Mouse (Mus musculus): Measurements from ENCODE around the gene Ldhal6b. TPM values are rescaled to one million over a fixed set of nuclear protein-coding genes. Genes with fewer than 3 reads are reported as not detected.

Gene Ldhal6b
- total and polyA plus RNA-seq, 2 experiments from 2014 or later: 0.84 TPM; not detected in 1

GRCm38 (mm10) chr17:5412301-5412700 lies 6.3 kb downstream of the Ldhal6b start:
- Histone ChIP-seq H3K4me2 (ENCODE audit: low read depth, low read length) (no peak overlapping the region), H3K4me1 (ENCODE audit: insufficient read depth, low read length) (no peaks in the 10 kb centered on the region), H3K4me3 (ENCODE audit: low read length) (no peak overlapping the region), H3K9me3 (ENCODE audit: low read length) (no peaks in the 10 kb centered on the region), H3K27ac (no peak overlapping the region), H3K9ac (replicated peaks; ENCODE audit: low read length) (no peak overlapping the region), H3K36me3 (ENCODE audit: insufficient read depth, low read length) (0 out of 2 replicates have a peak, but pooled peaks cover 5% of the 10 kb centered on the region), H3K27me3 (ENCODE audit: insufficient read depth, low read length) (no peaks in the 10 kb centered on the region)
- no peak for ATAC-seq
- WGBS: 93% methylated on average over 8 of the region's 8 CpGs
- TF ChIP-seq CTCF (IDR thresholded peaks at IDR 0.05; ENCODE audit: low read depth): no peak
- no peak for DNase-seq (ENCODE audit: low spot score)

- no peaks in the 10 kb centered on the region for H3K9me3 ChIP-seq (ENCODE audit: low read length)
- no peaks in the 10 kb centered on the region for H3K4me1 ChIP-seq (ENCODE audit: insufficient read depth, low read length)
- H3K36me3 ChIP-seq (ENCODE audit: insufficient read depth, low read length): 0 out of 2 replicates have a peak, but pooled peaks cover 5% of the 10 kb centered on the region
- no peak overlapping the region for H3K4me3 ChIP-seq (ENCODE audit: low read length)
- no peaks in the 10 kb centered on the region for H3K27me3 ChIP-seq (ENCODE audit: insufficient read depth, low read length)
- no peak overlapping the region for H3K9ac ChIP-seq (replicated peaks; ENCODE audit: low read length)
- no peak for TF ChIP-seq CTCF (IDR thresholded peaks at IDR 0.05; ENCODE audit: low read depth)
- DNase-seq (ENCODE audit: low spot score) (no peak), ATAC-seq (no peak)
- no peak overlapping the region for H3K27ac ChIP-seq
- WGBS: 93% methylated on average over 17 of the region's 17 CpGs
- no peak overlapping the region for H3K4me2 ChIP-seq (ENCODE audit: low read depth, low read length)
These were observed 7.4 kb downstream of the Ldhal6b start for GRCm38 (mm10) chr17:5411205-5411604.

- Histone ChIP-seq H3K27ac (no peak overlapping the region), H3K9ac (replicated peaks; ENCODE audit: low read length) (no peak overlapping the region), H3K4me2 (ENCODE audit: low read depth, low read length) (no peak overlapping the region), H3K9me3 (ENCODE audit: low read length) (no peaks in the 10 kb centered on the region), H3K4me1 (ENCODE audit: insufficient read depth, low read length) (no peaks in the 10 kb centered on the region), H3K36me3 (ENCODE audit: insufficient read depth, low read length) (0 out of 2 replicates have a peak, but pooled peaks cover 5% of the 10 kb centered on the region), H3K4me3 (ENCODE audit: low read length) (no peak overlapping the region), H3K27me3 (ENCODE audit: insufficient read depth, low read length) (peaks cover 3% of the 10 kb centered on the region; the same call in 1 of the 2 replicates)
- no peak for DNase-seq (ENCODE audit: low spot score)
- WGBS: 90% methylated on average over 4 of the region's 4 CpGs
- no peak for TF ChIP-seq CTCF (IDR thresholded peaks at IDR 0.05; ENCODE audit: low read depth)
- ATAC-seq: no peak
These were observed 8.2 kb downstream of the Ldhal6b start for GRCm38 (mm10) chr17:5410336-5410735.

- Histone ChIP-seq H3K4me2 (ENCODE audit: low read depth, low read length) (no peak overlapping the region), H3K4me3 (ENCODE audit: low read length) (no peak overlapping the region), H3K27ac (no peak overlapping the region), H3K9ac (replicated peaks; ENCODE audit: low read length) (no peak overlapping the region), H3K4me1 (ENCODE audit: insufficient read depth, low read length) (no peaks in the 10 kb centered on the region), H3K9me3 (ENCODE audit: low read length) (no peaks in the 10 kb centered on the region), H3K27me3 (ENCODE audit: insufficient read depth, low read length) (peaks cover 6% of the 10 kb centered on the region; the same call in 1 of the 2 replicates), H3K36me3 (ENCODE audit: insufficient read depth, low read length) (0 out of 2 replicates have a peak, but pooled peaks cover 5% of the 10 kb centered on the region)
- WGBS: 68% methylated on average over 6 of the region's 6 CpGs
- ATAC-seq (no peak), DNase-seq (ENCODE audit: low spot score) (no peak)
- no peak for TF ChIP-seq CTCF (IDR thresholded peaks at IDR 0.05; ENCODE audit: low read depth)
These were observed 11.5 kb downstream of the Ldhal6b start for GRCm38 (mm10) chr17:5407030-5407429.

- 44% methylated on average over 10 of the region's 10 CpGs for WGBS
- Histone ChIP-seq H3K27me3 (ENCODE audit: insufficient read depth, low read length) (peaks cover 6% of the 10 kb centered on the region; the same call in 1 of the 2 replicates), H3K27ac (no peak overlapping the region), H3K4me3 (ENCODE audit: low read length) (no peak overlapping the region), H3K4me1 (ENCODE audit: insufficient read depth, low read length) (no peaks in the 10 kb centered on the region), H3K9ac (replicated peaks; ENCODE audit: low read length) (no peak overlapping the region), H3K9me3 (ENCODE audit: low read length) (no peaks in the 10 kb centered on the region), H3K4me2 (ENCODE audit: low read depth, low read length) (no peak overlapping the region), H3K36me3 (ENCODE audit: insufficient read depth, low read length) (0 out of 2 replicates have a peak, but pooled peaks cover 5% of the 10 kb centered on the region)
- TF ChIP-seq CTCF (IDR thresholded peaks at IDR 0.05; ENCODE audit: low read depth): no peak
- ATAC-seq (no peak), DNase-seq (ENCODE audit: low spot score) (no peak)
These were observed 12.0 kb downstream of the Ldhal6b start for GRCm38 (mm10) chr17:5406566-5406965.

- no peaks in the 10 kb centered on the region for H3K36me3 ChIP-seq (ENCODE audit: insufficient read depth, low read length)
- H3K27me3 ChIP-seq (ENCODE audit: insufficient read depth, low read length): peaks cover 6% of the 10 kb centered on the region; the same call in 1 of the 2 replicates
- H3K9me3 ChIP-seq (ENCODE audit: low read length): no peaks in the 10 kb centered on the region
- no peak for DNase-seq (ENCODE audit: low spot score)
- H3K4me2 ChIP-seq (ENCODE audit: low read depth, low read length): no peak overlapping the region
- TF ChIP-seq CTCF (IDR thresholded peaks at IDR 0.05; ENCODE audit: low read depth): no peak
- ATAC-seq: no peak
- WGBS: 89% methylated on average over 6 of the region's 6 CpGs
- H3K9ac ChIP-seq (replicated peaks; ENCODE audit: low read length): no peak overlapping the region
- H3K4me1 ChIP-seq (ENCODE audit: insufficient read depth, low read length): no peaks in the 10 kb centered on the region
- H3K27ac ChIP-seq: no peak overlapping the region
- no peak overlapping the region for H3K4me3 ChIP-seq (ENCODE audit: low read length)
These were observed 14.7 kb downstream of the Ldhal6b start for GRCm38 (mm10) chr17:5403885-5404284.

GRCm38 (mm10) chr17:5402624-5403023 lies 15.9 kb downstream of the Ldhal6b start:
- TF ChIP-seq CTCF (IDR thresholded peaks at IDR 0.05; ENCODE audit: low read depth): peak; percentile 80
- Histone ChIP-seq H3K4me3 (ENCODE audit: low read length) (no peak overlapping the region), H3K9me3 (ENCODE audit: low read length) (no peaks in the 10 kb centered on the region), H3K27me3 (ENCODE audit: insufficient read depth, low read length) (peaks cover 6% of the 10 kb centered on the region; the same call in 1 of the 2 replicates), H3K27ac (no peak overlapping the region), H3K9ac (replicated peaks; ENCODE audit: low read length) (no peak overlapping the region), H3K4me1 (ENCODE audit: insufficient read depth, low read length) (0 out of 2 replicates have a peak, but pooled peaks cover 1% of the 10 kb centered on the region), H3K4me2 (ENCODE audit: low read depth, low read length) (0 out of 2 replicates have a peak overlapping the region, but pooled peaks have one; percentile 6), H3K36me3 (ENCODE audit: insufficient read depth, low read length) (no peaks in the 10 kb centered on the region)
- peak; percentile 79 for DNase-seq (ENCODE audit: low spot score)
- 20% methylated on average over 8 of the region's 8 CpGs for WGBS
- ATAC-seq: peak; percentile 69

Data from hindbrain, postnatal 0 days (tissue).